Mouse (Mus musculus): ENCODE measurements at regions not wholly inside any gene's neighbourhood (a gene's known extent, or its start where the extent isn't known, plus 50 kb on each side); places are given as distances from the start of the nearest gene placed in this dataset.
"Not testable (repeated sequence)": the region's sequence is repeated elsewhere in the genome, so short reads cannot be mapped to it uniquely, and the experiment has no call there.

GRCm38 (mm10) chr4:105633789-105634188, 155.9 kb upstream of the Gm12728 start:
- no peak for DNase-seq (ENCODE audit: low read depth, low spot score)

- no peak for DNase-seq (ENCODE audit: low read depth, low spot score)
Observed at GRCm38 (mm10) chr4:105640793-105641192, 148.9 kb upstream of the Gm12728 start.

- DNase-seq (ENCODE audit: low read depth, low spot score), result peak; percentile 82
Observed at GRCm38 (mm10) chr4:105641582-105641981, 148.1 kb upstream of the Gm12728 start.

- no peak for DNase-seq (ENCODE audit: low read depth, low spot score)
Observed at GRCm38 (mm10) chr4:105648820-105649446, 140.7 kb upstream of the Gm12728 start.

- no peak for DNase-seq (ENCODE audit: low read depth, low spot score)
Observed at GRCm38 (mm10) chr4:105649447-105649833, 140.2 kb upstream of the Gm12728 start.

- peak; percentile 84 for DNase-seq (ENCODE audit: low read depth, low spot score)
Observed at GRCm38 (mm10) chr4:105656071-105656655, 133.5 kb upstream of the Gm12728 start.

GRCm38 (mm10) chr4:105658581-105658980, 131.1 kb upstream of the Gm12728 start:
- peak; percentile 17 for DNase-seq (ENCODE audit: low read depth, low spot score)

- no peak for DNase-seq (ENCODE audit: low read depth, low spot score)
Observed at GRCm38 (mm10) chr4:105676690-105677089, 113.0 kb upstream of the Gm12728 start.

GRCm38 (mm10) chr4:105690716-105691115, 99.0 kb upstream of the Gm12728 start:
- DNase-seq (ENCODE audit: low read depth, low spot score), result no peak

GRCm38 (mm10) chr4:105692380-105692779, 97.3 kb upstream of the Gm12728 start:
- DNase-seq (ENCODE audit: low read depth, low spot score), result peak; percentile 58

GRCm38 (mm10) chr4:105695895-105696294, 93.8 kb upstream of the Gm12728 start:
- DNase-seq (ENCODE audit: low read depth, low spot score), result peak; percentile 10

GRCm38 (mm10) chr4:105697123-105697522, 92.5 kb upstream of the Gm12728 start:
- no peak for DNase-seq (ENCODE audit: low read depth, low spot score)

GRCm38 (mm10) chr4:105702036-105702435, 87.6 kb upstream of the Gm12728 start:
- no peak for DNase-seq (ENCODE audit: low read depth, low spot score)

- DNase-seq (ENCODE audit: low read depth, low spot score), result no peak
Observed at GRCm38 (mm10) chr4:105703408-105703807, 86.3 kb upstream of the Gm12728 start.

- no peak for DNase-seq (ENCODE audit: low read depth, low spot score)
Observed at GRCm38 (mm10) chr4:105704271-105704670, 85.4 kb upstream of the Gm12728 start.

GRCm38 (mm10) chr4:105705996-105706395, 83.7 kb upstream of the Gm12728 start:
- DNase-seq (ENCODE audit: low read depth, low spot score), result peak; percentile 41

- DNase-seq (ENCODE audit: low read depth, low spot score), result no peak
Observed at GRCm38 (mm10) chr4:105708080-105708796, 81.4 kb upstream of the Gm12728 start.

- no peak for DNase-seq (ENCODE audit: low read depth, low spot score)
Observed at GRCm38 (mm10) chr4:105713956-105714355, 75.7 kb upstream of the Gm12728 start.

- no peak for DNase-seq (ENCODE audit: low read depth, low spot score)
Observed at GRCm38 (mm10) chr4:105718080-105718479, 71.6 kb upstream of the Gm12728 start.

GRCm38 (mm10) chr4:105728696-105729095, 61.0 kb upstream of the Gm12728 start:
- no peak for DNase-seq (ENCODE audit: low read depth, low spot score)

GRCm38 (mm10) chr4:105730900-105731299, 58.8 kb upstream of the Gm12728 start:
- DNase-seq (ENCODE audit: low read depth, low spot score), result no peak

GRCm38 (mm10) chr4:105735116-105735515, 54.6 kb upstream of the Gm12728 start:
- DNase-seq (ENCODE audit: low read depth, low spot score), result not testable (repeated sequence)
